Mouse (Mus musculus): ENCODE data around the gene Bpifa5.

GRCm38 (mm10) chr2:154142580-154142979 lies 19.8 kb upstream of the Bpifa5 start, which contains the start of gene Bpifa1:
- TF ChIP-seq CTCF (IDR thresholded peaks at IDR 0.05; ENCODE audit: control insufficient read depth, insufficient read depth, low read length) = no peak
- no peak for TF ChIP-seq POLR2A (IDR thresholded peaks at IDR 0.05; ENCODE audit: borderline replicate concordance, control insufficient read depth, low read depth, low read length)
